Mouse (Mus musculus): ENCODE data around the gene Srd5a1. TPM values are rescaled to one million over a fixed set of nuclear protein-coding genes. Genes with fewer than 3 reads are reported as not detected.
"Not testable (repeated sequence)": the region's sequence is repeated elsewhere in the genome, so short reads cannot be mapped to it uniquely, and the experiment has no call there.

The Srd5a1 gene
- 10 to 100 TPM in 1 of 2 experiments, 1 to 10 TPM in 1; 8.6 to 11.8 TPM for total RNA-seq (2021)

DNA sequence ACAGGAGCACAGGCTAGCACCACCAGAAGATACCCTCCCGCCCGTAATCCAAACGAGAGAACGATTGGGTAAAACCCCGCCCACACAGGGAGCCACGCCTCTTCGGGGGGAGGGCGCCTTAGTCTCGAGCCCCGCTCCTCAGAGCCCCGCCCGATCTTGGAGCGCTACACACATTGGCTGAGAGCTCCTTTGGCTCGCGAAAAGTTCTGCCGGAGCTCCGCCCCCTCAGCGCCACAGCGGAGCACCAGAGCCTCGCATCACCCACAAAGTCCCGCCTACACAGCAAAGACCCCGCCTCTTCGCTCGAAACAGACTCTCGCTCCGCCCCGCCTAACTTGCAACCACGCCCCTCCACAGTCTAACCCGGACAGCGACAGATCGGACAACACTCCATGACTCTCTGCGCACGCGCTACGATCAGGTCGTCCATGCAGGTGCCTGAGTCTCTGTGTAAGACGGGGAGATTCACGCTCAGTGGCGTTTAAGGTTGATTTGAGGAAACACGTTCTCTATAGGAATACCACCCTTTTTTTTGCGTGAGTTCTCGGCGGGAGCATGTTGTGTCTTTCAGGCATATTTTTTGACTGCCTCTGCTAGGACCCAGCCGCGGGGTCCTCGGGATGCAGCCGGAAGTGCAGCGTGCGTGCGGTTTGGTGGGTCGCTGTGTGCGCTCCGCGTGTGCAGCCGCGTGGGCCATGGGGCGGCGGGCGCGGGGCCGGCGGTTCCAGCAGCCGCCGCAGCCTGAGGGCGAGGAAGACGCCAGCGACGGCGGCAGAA, at the start of gene Srd5a1:
Gene Srd5a1, minus strand, starts transcription at position 45 of the 777 bp plus-strand sequence.
- peak; percentile 99 to 100 for DNase-seq

DNA sequence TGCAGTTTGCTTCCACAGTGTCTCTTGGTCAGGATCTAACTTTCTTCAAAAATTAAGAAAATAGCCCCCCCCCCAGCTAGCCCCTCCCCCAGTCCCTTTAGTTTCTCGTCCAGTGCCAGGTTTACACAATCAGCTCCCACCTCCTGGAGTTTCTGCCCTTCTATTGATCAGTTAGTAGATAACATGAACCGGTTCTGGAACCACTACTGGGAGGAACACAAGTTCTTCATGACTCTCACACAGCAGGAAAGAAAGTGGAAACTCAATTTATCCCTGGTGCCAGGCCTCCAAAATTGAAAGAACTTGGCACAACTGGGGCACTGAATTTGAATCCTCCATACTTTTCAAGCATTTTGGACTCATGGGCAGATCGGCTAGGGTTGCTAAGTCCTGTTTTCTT, 43.3 kb upstream of the Srd5a1 start:
- no peak for DNase-seq

DNA sequence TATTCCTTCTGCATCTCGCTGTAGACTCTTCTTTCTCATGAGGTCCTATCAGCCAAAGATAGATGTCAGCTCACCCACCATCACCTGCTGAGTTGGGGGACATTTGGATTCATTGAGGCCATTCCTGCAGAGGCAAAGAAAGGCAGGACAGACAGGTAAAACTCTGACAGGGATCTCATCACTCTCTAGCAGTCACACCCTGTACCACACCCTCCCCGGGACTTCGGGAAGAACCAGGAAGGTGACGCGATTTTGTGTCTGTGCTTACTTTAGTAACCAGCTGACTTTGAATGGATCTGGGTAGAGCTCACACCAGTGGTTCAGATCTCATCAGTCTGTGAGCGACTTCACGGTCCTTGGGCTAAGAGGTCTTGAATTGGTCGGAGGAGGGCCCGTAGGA, 35.2 kb upstream of the Srd5a1 start:
- no peak for DNase-seq

DNA sequence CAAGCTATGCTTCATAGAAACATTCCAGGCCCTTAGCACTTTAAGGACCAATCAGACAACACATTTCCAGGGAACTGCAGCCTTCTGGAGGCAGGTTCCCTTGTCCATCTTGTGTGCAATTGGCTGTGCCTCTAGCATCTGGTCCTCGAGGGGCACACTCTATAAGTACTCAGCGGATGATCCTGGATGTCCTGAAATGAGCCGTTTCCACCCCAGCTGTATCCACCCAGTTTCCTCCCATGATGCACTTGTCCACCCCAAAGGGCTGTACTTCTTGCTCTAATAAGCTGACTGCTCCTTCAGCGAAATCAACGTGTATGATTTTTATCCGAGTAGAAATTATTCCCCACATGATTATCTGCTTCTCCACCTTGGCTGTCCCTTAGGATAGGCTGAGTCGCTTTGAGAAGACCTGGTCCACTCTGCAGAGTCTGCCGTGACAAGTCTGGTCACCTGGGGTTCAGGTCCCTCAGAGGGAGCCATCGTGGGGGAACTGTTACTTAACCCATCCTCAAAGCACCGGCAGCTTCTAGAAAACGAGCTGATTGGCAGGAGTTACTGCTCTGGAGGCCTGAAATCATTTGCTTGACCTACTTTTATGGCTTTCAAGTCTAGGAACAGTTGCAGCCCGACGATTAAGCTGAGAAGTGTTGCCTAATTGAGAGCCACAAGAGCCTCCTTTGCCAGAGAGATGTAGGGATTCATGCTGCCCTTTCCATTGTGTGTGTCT, 34.6 kb upstream of the Srd5a1 start:
- DNase-seq: no peak

DNA sequence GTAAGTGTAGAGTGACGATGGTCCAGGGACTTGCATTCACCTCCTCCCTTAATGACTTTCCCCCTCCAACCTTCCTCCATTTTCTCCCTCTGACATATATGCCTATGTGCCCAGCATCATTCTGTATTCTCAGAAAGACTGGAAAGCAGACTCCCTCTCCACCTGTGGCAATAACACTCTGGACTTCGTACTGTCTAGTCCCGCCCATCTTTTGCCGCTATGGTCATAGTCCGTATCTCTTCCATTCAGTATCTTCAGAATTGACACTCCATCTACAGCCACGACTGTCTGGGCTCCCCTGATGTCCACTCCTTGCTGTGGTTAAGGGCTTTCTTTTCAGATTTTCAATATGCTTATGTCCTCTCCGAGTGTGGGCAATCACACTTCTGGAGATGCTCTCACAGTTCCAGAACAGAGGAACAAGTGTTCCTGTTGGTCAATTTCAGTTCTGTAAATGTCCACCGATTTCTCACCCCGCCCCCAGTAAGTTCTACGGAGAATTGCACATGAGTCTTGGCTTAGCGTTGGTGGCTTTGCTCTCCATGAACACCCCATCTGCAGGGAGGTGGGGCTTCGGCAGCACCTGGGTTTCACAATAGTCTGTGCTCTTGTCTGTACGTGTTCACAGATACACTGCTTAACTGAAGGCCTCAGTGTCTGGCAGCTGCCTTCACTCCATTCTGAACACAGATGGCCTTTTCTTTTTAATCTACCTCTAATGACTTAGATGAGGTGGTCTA, 33.4 kb upstream of the Srd5a1 start:
- DNase-seq: no peak

DNA sequence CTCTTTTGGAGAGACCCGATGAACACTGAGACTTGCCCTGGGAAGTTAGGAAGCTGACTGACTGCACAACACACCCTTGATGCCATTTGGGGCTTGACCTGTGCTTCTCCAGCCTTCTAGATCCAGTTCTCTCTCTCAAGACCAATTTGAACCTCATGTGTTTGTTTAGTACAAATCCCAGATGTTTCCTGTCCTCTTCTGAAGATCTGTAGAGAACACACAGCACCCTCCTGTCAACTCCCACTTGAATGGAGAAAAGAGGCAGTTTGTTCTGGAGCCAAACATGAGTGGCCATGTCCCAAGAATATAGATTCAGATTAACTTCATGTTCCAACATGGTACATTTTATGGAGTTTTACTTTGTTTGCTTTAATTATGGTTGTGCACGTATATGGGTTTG, 32.7 kb upstream of the Srd5a1 start:
- no peak for DNase-seq

DNA sequence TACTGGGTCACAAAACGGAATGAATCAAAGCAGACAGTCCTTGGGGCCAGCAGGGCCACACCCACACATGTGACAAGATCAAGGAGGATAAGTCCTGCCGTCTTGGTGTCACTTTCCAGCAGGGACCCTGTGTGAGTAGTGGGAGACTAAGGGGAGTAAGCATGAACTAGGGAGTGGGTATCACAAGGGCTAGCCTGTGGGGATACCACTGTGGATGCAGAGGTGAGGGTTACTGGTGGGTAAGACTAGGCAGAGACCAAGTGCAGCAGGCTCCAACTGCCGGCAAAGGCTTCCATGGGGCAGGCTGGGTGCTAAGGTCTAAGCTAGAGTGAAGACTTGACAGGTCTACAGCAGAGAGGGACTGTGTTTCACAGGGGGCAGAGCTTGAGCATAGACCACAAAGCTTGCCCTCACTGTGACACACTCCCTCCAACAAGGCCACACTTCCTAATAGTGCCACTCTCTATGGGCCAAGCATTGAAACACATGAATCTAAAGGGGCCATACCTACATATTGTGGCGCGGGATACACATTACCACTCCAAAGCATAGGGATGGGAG, 31.5 kb upstream of the Srd5a1 start:
- DNase-seq: no peak

DNA sequence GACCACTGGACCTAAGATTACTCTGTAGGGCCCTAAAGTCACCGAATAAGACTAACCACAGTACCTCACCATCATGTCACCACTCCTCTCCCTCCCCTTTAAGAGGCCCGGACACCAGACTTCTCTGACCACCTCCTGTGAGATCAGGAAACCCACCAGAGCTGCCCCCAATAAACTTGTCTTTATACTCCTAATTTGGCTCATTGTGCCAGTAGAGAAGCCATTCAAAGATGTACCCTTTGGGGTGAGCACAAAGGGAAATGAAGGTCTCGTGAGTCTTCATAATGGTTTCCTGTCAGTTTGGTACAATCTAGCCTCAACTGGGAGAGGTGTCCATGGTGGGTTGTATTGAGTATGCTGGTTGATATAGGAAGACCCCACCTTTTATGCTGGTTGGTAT, 29.8 kb upstream of the Srd5a1 start:
- DNase-seq: no peak

DNA sequence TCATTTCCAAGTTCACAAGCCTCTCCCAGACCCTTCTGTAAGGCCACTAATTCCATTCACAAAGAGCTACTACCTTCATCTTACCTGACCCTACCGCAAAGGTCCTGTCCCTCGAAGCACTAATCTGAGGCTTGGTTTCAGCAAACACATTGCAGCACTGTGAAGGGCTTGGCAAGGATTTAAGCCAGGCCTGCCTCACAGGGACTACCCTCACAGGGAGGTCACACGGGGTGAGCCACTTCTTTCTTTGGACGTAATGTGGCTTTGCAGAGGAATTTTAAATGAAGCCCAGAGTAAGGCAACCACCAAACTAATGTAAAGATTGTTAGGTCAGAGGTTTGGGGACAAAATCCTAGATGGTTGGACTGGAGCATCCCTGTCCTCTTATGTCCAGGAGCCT, 29.3 kb upstream of the Srd5a1 start:
- no peak for DNase-seq

DNA sequence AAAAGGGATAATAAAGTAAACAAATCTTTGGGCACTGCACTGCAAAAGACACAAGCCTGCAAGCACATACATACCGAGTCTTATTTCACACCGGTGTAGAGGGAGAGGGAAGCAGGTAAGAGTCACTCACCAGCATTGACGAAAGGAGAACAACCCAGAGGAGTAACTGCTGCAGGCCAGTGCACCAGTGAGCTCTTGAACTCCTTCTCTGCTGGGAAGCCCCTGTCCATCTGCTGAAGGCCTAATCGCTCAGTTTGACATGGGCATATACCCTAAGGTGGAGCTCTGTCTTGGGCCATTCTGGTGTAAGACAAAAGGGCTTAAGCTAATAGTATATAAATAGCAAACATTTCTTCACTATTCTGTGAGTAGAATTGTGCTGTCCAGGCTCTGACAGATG, 28.9 kb upstream of the Srd5a1 start:
- DNase-seq: no peak

DNA sequence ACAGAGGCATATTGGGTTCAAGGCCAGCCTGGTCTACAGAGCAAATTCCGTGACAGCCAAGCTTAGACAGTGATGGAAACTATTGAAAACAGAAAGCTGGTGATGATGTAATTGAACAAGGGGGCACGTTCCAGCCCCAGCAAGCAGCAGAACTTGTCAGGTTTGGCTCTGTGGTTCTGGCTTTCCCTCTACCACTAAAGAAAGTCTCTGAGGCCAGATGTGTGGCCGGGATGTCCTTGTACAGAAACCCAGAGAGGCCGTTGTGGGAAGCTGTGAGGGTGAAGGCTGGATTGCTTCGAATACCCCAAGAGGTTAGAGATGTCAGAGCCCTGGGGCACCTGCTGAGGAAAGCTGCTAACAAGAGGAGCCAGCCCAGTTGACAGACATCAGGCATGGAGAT, 28.0 kb upstream of the Srd5a1 start:
- no peak for DNase-seq

DNA sequence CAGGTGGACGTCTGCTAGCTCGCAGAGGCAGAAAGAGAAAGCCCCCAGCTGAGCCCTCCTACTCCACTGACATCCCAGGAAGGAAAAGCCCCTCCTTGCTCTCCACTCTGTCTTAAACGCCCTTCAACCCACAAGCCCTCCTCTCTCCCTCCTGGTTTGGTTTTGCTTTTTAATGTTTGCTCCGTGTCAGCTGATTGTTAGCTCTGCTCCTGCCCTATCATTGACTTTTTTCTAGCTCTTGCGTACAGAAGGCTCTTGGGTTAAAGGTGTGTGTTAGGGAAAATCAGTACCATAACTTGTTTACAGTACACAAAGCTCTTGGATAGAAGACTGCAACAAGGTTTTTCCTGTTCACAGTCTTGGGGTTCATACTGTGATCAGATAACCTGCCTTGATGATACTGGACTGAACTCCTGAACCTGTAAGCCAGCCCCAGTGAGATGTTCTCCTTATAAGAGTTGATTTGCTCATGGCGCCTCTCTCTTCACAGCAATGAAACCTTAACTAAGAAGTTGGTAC, 26.9 kb upstream of the Srd5a1 start:
- DNase-seq: no peak

DNA sequence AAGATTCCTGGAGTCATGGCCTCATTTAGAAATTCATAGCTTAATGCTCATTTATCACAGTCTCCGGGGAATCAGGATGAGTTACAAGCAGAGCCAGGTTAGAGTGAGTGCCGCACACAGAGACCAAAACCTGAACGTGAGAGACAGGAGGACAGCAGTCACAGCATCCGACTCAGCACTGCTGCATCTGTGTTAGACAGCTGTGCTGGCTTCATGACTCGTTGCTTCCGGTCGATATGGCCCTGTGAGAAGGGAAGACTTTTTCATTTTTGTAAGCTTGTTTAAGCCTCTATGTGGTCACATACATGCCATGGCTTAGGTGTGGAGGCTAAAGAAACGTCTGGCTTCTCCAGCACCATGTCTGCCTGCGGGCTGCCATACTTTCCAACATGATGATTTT, 26.4 kb upstream of the Srd5a1 start:
- DNase-seq: no peak

DNA sequence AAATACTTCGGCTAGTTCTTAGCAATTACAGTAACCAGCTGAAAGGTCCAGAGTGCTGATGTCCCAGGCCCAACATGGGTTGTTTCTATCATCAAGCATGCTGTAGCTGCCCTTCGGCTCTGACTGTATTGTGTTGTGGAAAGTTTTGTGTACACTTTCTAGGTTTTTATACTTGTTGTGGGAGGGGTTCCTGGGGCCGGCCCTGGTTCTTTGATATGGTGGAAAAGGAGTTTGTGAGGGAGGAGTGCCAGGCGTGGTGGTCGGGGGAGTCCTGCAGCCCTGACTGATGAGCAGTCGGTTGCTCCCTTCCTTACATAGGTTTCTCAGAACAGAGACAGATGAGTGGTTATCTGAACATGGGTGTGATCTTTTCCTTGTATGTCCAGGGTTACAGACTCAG, 25.6 kb upstream of the Srd5a1 start:
- no peak for DNase-seq

DNA sequence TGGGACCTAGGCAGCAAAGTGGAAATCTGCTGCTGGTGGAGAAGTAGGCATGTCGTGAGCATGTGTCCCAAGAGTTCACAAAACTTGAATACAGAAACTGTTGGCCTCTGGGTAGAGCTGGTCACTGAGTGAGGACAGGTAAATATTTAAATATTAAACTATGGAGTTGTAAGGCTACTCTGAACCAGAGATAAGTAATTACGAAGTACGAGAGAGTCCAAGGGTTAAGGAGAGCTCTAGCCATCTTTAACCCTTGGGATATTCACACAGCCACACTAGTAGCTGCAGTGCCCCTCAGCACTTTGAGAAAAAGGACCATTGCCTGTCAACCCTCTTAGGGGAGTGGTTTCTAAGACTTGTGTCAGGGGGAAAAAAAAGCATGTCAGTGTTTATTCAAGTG, 25.1 kb upstream of the Srd5a1 start:
- no peak for DNase-seq

DNA sequence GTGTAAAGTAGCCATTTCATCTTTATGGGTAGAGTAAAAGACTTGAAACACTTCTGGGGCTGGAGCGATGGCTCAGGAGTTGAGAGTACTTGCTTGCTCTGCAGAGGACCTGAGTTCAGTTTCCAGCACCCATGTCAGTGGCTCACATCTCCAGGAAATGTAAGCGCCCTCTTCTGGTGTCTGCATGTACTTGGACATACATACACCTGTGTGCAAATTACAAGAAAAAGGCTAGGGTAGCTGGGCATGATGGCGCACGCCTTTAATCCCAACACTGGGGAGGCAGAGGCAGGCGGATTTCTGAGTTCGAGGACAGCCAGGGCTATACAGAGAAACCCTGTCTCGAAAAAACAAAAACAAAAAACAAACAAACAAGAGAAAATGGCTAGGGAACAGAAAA, 24.6 kb upstream of the Srd5a1 start:
- DNase-seq: not testable (repeated sequence)

DNA sequence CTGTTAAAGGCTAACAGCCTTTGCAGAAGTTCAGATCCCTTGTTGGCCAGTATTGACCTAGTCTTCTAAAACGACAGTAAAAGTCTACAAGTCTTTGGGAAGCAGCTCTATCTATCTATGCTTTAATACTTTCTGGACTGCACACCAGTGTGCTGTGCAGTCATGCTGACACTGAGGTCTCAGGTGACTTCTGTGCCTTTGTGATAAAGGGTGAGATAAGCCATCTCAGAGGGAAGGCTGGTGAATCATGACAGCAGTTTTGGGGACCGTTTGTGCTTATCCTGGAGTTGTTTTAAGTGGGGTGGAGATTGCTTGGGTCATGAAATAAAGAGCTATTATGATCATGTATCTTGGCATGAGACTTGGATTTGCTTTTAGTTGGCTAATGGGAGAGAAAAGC, 22.7 kb upstream of the Srd5a1 start:
- no peak for DNase-seq

DNA sequence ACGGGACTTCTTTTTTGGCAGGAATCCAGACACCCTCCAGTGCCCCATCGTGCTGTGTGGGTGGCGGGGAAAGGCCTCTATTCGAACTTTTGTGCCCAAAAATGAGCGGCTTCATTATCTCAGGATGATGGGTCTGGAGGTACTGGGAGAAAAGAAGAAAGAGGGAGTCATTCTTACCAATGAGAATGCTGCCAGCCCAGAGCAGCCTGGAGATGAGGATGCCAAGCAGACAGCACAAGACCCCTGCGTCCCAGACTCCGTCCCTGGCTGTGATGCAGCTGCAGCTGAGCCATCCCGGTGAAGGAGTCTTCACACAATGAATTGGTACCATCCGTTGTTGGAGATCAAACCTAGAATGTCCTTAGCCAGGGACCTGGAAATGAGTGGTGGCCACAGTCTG, 22.3 kb upstream of the Srd5a1 start:
- DNase-seq: no peak

DNA sequence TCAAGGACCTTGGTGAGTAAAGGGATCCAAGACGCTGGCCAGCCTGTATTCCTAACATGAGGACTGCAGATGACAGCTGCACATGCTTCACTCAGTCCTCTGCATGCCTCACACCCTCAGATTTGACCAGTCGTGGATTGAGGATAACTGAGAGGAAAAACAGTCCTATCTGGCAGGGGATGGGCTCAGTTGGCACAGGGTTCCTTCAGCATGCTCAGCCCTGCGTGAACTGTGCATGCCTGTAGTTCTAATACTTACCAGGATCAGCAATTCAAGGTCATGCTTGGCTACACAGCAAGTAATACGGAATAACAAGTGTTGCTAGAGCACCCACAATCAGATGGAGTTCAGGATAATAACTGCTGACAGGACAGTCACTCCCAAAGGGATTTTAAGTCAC, 20.4 kb upstream of the Srd5a1 start:
- DNase-seq: no peak

DNA sequence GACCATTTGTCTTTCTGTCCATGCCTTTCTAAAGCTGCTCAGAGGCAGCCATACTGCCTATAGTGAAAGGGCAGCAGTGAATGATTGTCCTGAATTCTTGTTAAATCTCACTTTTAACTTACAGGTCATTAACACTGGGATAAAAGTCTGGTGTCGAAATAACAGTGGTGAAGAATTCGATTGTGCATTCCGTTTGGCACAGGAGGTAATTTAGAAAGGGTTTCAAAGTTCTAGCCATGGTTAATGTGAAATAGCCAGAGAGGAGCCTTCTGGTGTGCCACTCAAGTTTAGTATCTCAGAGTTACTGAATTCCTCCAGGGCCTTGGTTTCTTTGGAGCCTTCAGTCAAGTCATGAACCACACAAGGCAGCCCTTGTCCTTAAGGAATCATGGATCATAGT, 19.9 kb upstream of the Srd5a1 start:
- DNase-seq: no peak

DNA sequence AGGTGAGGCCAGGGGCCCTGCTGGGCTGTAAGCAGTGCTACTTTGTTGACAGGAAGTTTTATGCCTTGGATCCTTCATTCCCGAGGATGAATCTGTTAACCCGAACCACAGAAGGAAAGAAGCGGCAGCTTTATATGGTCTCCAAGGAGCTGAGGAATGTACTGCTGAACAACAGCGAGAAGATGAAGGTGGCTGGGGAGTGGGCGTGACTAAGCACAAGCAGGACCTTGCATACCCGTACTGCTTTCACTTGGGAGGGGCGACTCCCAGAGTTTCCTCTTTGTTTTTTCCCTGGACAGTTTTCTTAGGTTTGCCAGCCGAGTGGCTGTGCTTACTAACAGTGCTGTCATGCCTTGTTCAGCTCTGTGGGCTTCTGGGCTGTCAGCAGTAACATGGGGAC, 19.3 kb upstream of the Srd5a1 start:
- DNase-seq: no peak

DNA sequence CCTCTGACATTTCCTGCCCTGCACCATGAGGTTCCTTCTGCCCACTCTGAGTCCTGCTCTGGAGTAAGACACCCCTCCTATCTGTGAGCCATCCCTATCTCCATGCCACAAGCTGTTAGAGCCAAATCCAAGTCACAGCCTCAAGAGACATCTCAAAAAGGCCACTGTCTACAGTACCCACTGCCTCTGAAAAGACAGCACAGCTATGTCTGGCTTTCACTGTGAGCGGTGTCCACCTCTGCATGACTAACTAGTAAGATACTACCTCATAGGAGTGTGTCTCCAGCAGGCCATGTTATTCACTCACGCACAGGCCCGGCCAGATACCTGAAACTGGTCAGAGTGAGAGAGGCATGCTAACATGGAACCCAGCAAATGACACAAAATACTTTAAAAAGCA, 16.7 kb upstream of the Srd5a1 start:
- no peak for DNase-seq

DNA sequence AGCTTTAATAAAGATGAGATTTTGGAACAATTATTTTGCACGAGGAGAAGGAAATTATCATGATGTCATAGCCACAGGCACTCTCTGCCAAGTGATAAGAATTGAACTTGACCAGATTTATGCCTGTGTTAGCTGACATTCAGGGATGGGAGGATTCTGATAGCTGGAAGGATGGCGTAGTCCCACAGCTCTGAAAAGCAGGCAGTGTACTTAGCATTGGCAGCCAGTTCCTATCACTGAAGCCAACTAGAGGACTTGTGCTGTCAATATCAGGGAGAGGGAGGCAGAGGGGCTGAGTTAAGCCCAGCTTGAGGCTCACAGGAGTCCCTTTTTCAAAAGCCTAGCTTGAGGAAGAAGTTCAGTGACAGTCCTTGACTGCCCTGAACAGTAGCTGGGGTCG, 13.3 kb upstream of the Srd5a1 start:
- peak; percentile 28 to 42 for DNase-seq
